Mouse (Mus musculus): ENCODE measurements at regions not wholly inside any gene's neighbourhood (a gene's known extent, or its start where the extent isn't known, plus 50 kb on each side); places are given as distances from the start of the nearest gene placed in this dataset.

DNA sequence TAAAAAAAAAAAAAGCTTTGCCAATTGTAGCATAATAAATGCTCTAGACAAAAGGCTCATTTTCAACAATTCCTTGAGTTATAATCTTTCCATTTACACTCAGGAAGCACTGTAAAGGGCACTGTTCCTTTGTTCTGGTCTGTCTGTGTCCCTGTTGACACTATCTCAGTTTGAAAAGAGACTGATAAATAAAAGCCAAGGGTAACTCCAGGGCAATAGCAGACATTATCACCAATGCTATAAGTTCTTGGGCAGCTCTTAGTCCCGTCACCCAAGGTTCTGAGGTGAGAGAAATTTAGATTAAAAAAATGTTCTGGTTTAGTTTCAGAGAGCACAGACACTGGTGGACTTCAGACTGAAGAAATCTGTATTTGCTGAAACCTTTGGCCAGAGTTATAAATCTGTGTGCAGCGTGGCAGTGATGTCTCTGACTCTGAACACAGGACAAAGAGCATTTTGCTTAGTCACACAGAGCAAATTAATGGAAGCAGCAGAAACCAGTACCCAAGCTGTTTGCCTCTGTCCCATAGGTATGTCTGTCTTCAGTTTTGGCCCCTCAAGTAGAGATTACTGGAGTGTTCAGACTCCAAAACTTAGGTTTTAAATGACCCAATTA, 57.6 kb upstream of the Apob start:
- no peak for DNase-seq (ENCODE audit: low read depth, low spot score)

DNA sequence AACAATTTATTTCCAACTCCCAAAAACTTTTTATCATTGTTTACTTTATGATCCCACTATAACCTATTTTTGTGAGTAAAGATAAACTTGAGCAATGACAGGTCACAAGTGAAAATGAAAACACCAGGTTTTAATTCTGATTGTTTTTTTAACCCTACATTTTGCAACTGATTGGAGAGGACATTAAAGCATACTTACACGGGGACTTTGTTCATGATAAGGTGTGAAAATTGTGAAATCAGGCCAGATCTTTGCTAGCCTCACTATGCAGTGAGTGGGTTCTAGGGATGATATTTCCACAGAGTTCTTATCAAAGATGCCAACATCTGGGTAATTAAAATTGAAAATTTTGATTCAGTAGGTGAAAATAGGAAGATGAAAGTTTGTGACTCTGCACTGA, 56.6 kb upstream of the Apob start:
- no peak for DNase-seq (ENCODE audit: low read depth, low spot score)

Measured in A20 (cell line).